Mouse (Mus musculus) G1E (cell line): Measurements from ENCODE around the gene Ms4a10. TPM values are rescaled to one million over a fixed set of nuclear protein-coding genes. Genes with fewer than 3 reads are reported as not detected.

Source experiments
- ATAC-seq: 2 replicates; pipeline ENCODE4 v1.8.0; 2016; ENCODE audit warnings: mild to moderate bottlenecking; ENCODE audit not compliant: insufficient number of reproducible peaks, poor library complexity, low FRiP score, severe bottlenecking; ENCODE audit errors: extremely low read depth
- DNase-seq: peaks from one replicate; pipeline ENCODE4 v3.0.0; 2012; ENCODE audit warnings: low spot score
- H3K27me3 ChIP-seq: 2 replicates; pipeline ENCODE4 v1.6.1; 2012; ENCODE audit warnings: mild to moderate bottlenecking, low read length, inconsistent platforms; ENCODE audit not compliant: insufficient read depth
- H3K36me3 ChIP-seq: replicated peaks from 2 replicates; pipeline ENCODE3; 2012; ENCODE audit warnings: mild to moderate bottlenecking, inconsistent platforms
- H3K4me1 ChIP-seq: 2 replicates; pipeline ENCODE4 v1.6.1; 2012; ENCODE audit warnings: low read depth, low read length, inconsistent platforms, mixed read lengths; ENCODE audit not compliant: insufficient read depth
- H3K4me3 ChIP-seq: 2 replicates; pipeline ENCODE4 v1.5.1; 2012; ENCODE audit warnings: low read depth, mild to moderate bottlenecking, inconsistent platforms, low read length, moderate library complexity, mixed read lengths
- H3K9me3 ChIP-seq: replicated peaks from 2 replicates; pipeline ENCODE4 v1.6.1; 2012; ENCODE audit warnings: inconsistent platforms
- CTCF ChIP-seq: IDR thresholded peaks from 2 replicates; pipeline ENCODE4 v1.5.1; 2012; ENCODE audit warnings: low read depth, low read length, inconsistent platforms, mixed read lengths
- GATA1 ChIP-seq: IDR thresholded peaks from 2 replicates; pipeline ENCODE4 v1.6.1; 2012; ENCODE audit warnings: borderline replicate concordance, low read length, inconsistent platforms, mixed read lengths
- GATA2 ChIP-seq: IDR thresholded peaks from 2 replicates; pipeline ENCODE4 v1.6.1; 2012; ENCODE audit warnings: low read depth, low read length, inconsistent platforms, borderline replicate concordance
- POLR2AphosphoS5 ChIP-seq: IDR thresholded peaks from 2 replicates; pipeline ENCODE4 v1.6.1; 2012; ENCODE audit warnings: low read depth, low read length, inconsistent platforms; ENCODE audit not compliant: insufficient replicate concordance
- TAL1 ChIP-seq: conservative IDR thresholded peaks from 2 replicates; pipeline ENCODE4 v1.6.1; 2012; ENCODE audit warnings: low read depth, low read length, inconsistent platforms, mixed read lengths
- polyA plus RNA-seq: library from polyadenylated mRNA; stranded (reverse); fragments of >175 nt; gene quantifications from 2 replicates; pipeline ENCODE4 v1.2.3, GENCODE M21; 2012
- total RNA-seq, 2 experiments: library from RNA; stranded (forward) in 1 of 2; stranded (reverse) in 1 of 2; fragments of 200-1000 nt in 1 of 2; fragments of >200 nt in 1 of 2; fragmentation: Nextera tagmentation in 1 of 2; gene quantifications; 2 replicates each; pipeline ENCODE4 v1.2.3; 2014 to 2017

Ms4a10 gene
- total and polyA plus RNA-seq, 3 experiments = 0.05 TPM; not detected in 2

DNA sequence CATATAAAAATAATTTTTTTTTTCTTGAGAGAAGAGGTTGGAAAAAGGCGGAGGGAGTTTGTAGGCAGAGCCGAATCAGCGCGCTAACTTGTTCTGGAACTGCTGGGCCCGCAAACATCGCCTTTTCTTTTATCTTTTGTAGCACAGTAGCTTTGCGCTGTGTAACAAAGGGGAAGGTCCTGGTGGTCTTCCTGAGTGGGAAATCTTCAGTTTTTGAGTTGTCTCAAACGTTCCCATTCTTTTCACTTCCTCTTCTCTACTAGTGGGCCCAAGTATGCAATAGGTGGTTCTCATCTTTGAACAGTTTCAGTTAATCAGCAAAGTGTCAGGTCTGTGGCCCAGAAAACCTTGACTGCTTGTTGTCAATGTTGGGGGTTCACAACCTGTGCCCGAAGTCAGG lies 24.9 kb downstream of the Ms4a10 start:
- ATAC-seq (no peak), DNase-seq (no peak)
- Histone ChIP-seq H3K4me1 (peaks cover 28% of the 10 kb centered on the region), H3K4me3 (no peak overlapping the region; the same call in 1 of the 2 replicates), H3K36me3 (peaks cover 31% of the 10 kb centered on the region), H3K9me3 (no peaks in the 10 kb centered on the region), H3K27me3 (peaks cover 23% of the 10 kb centered on the region)
- TF ChIP-seq CTCF = no peak
- TF ChIP-seq POLR2AphosphoS5 = no peak
- TF ChIP-seq GATA1 = no peak
- TF ChIP-seq TAL1 = no peak
- no peak for TF ChIP-seq GATA2

DNA sequence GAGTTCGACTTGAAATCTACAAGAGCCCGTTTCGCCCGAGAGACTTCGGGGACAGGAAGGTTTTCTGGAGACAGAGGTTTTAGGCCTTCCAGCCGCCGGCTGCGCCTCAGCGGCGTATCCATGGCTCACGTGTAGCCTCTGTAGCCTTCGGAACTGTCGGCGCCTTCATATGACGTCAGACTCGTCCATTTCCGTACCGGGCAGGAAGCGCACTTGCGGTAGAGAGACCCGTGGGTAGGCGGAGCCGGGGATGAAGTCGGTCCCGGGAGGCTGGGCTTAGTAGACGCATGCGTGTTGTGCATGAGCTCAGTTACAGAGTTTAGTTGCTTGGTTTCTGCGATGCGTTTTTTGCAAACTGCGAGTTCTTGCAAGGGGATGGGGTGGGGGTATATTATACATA lies 25.4 kb downstream of the Ms4a10 start, which contains the start of gene Ccdc86:
Gene Ccdc86 (minus strand): TSS at position 155 of the 400 bp plus-strand sequence.
- no peak for TF ChIP-seq POLR2AphosphoS5
- TF ChIP-seq GATA1 = no peak
- TF ChIP-seq CTCF = no peak
- TF ChIP-seq TAL1 = no peak
- TF ChIP-seq GATA2 = no peak
- Histone ChIP-seq H3K9me3 (no peaks in the 10 kb centered on the region), H3K36me3 (peaks cover 35% of the 10 kb centered on the region), H3K4me3 (peak within 1 kb of the TSS; percentile 89), H3K27me3 (peaks cover 21% of the 10 kb centered on the region), H3K4me1 (peaks cover 28% of the 10 kb centered on the region)
- ATAC-seq = peak; percentile 89
- peak; percentile 94 for DNase-seq

DNA sequence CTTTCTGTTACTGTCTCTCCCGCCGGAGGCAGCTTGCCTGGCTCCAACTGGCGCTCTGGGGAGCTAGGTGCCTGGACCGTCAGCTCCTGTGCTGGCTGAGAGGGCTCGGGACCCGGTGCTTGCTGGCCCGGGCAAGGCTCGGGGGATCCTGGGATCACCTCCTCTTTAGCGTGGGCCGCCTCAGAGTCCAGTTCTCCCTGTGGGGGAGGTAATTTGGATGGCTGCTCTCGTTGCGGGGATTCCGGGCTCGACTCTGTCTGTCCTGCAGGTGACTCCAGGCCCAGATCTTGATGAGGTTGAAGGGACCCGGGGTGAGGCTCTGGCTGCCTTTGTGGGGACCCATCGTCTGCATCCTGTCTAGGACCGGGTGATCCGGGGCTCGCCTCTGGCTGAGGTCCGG lies 26.1 kb downstream of the Ms4a10 start:
- Histone ChIP-seq H3K4me3 (peak overlapping the region; percentile 89), H3K4me1 (peaks cover 28% of the 10 kb centered on the region), H3K27me3 (peaks cover 15% of the 10 kb centered on the region), H3K9me3 (no peaks in the 10 kb centered on the region), H3K36me3 (peaks cover 42% of the 10 kb centered on the region)
- DNase-seq = no peak
- TF ChIP-seq GATA1 (no peak), POLR2AphosphoS5 (no peak), TAL1 (no peak), CTCF (no peak), GATA2 (no peak)
- ATAC-seq = no peak

DNA sequence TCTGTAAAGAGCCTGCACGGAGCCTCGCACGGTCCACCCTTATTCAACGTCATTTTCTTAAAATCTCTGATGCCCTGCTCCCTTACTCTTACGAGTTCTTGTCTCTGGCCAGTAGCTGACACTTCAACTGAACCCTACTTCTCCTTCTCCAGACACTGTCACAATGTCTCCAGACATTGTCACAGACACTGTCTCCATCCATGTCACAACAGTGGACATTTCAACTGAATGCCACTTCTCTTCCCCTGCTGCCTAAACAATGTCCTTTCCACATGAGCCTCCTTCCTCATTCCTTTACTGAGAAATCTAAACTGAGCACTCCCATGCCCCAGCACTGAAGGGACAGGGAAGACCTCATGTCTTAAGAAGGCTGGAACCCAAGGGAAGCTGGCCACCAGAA lies 27.3 kb downstream of the Ms4a10 start:
- peaks cover 54% of the 10 kb centered on the region for H3K36me3 ChIP-seq
- H3K4me3 ChIP-seq = peak overlapping the region; percentile 89
- H3K9me3 ChIP-seq = no peaks in the 10 kb centered on the region
- DNase-seq (no peak), ATAC-seq (no peak)
- TF ChIP-seq TAL1 = no peak
- no peak for TF ChIP-seq GATA1
- TF ChIP-seq CTCF = no peak
- TF ChIP-seq POLR2AphosphoS5 = no peak
- TF ChIP-seq GATA2 = no peak
- H3K4me1 ChIP-seq = peaks cover 28% of the 10 kb centered on the region
- H3K27me3 ChIP-seq = peaks cover 4% of the 10 kb centered on the region; the same call in 1 of the 2 replicates

DNA sequence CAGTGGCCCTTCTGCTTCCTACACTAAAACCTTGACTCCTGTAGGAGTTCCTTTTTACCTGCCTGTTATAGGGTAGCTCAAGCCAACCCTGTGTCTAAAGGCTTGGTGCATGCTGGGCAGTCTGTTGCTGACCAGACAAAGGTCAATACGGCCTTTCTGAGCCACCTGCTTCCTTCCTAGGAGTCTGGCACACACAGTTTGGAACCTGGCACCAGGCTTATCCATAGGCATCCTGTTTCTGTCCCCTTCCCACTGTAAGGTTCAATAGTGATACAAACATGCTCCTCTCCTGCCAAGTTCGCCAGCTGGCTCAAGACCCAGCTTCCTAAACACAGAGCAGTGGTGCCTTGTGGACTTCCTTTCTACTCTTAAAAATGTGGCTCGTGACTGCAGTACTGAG lies 28.0 kb downstream of the Ms4a10 start:
- peaks cover 61% of the 10 kb centered on the region for H3K36me3 ChIP-seq
- peaks cover 28% of the 10 kb centered on the region for H3K4me1 ChIP-seq
- DNase-seq = no peak
- H3K27me3 ChIP-seq = no peaks in the 10 kb centered on the region
- ATAC-seq = no peak
- H3K9me3 ChIP-seq = no peaks in the 10 kb centered on the region
- no peak for TF ChIP-seq GATA1
- TF ChIP-seq GATA2 = no peak
- TF ChIP-seq CTCF = no peak
- H3K4me3 ChIP-seq = peak overlapping the region; percentile 89

DNA sequence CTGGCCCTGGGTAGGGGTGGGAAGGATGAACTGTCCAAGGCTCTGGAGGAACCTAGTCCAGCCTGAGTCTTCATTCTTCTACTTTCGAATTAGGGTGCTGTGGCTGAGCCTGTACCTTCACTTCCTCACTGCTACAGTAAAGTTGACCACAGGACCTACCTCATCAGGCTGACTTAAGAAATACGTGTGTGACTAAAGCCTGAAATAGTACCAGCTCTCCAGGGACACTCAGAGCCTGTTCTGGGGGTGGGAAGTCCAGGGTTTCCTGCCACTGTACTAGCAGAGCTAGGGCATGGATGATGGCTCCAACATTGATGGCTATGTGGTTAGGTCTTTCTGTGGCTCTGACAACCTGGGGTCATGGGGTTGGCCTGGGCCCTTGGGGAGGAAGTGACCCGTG lies 30.5 kb downstream of the Ms4a10 start:
- Histone ChIP-seq H3K4me1 (peaks cover 27% of the 10 kb centered on the region), H3K9me3 (peaks cover 7% of the 10 kb centered on the region; the same call in 1 of the 2 replicates), H3K27me3 (no peaks in the 10 kb centered on the region; the same call in 1 of the 2 replicates), H3K36me3 (peaks cover 79% of the 10 kb centered on the region), H3K4me3 (no peak overlapping the region)
- TF ChIP-seq POLR2AphosphoS5 = no peak
- no peak for TF ChIP-seq TAL1
- no peak for TF ChIP-seq GATA2
- no peak for TF ChIP-seq CTCF
- no peak for TF ChIP-seq GATA1
- ATAC-seq (no peak), DNase-seq (no peak)
